Mouse (Mus musculus): Measurements from ENCODE around the gene Zfp202. TPM values are rescaled to one million over a fixed set of nuclear protein-coding genes. Genes with fewer than 3 reads are reported as not detected.

The Zfp202 gene
- polyA plus RNA-seq, 1 experiment = 0.35 TPM

GRCm38 (mm10) chr9:40252459-40252858 lies 60.3 kb downstream of the Zfp202 start:
- Histone ChIP-seq H3K4me3 (ENCODE audit: low read depth, low read length) (no peak overlapping the region), H3K27ac (ENCODE audit: insufficient read depth, low read depth, low read length) (no peak overlapping the region), H3K4me1 (ENCODE audit: control insufficient read depth, insufficient read depth, insufficient read length, low read length) (no peaks in the 10 kb centered on the region), H3K36me3 (ENCODE audit: control insufficient read depth, insufficient read depth, low read length) (no peaks in the 10 kb centered on the region), H3K27me3 (ENCODE audit: control insufficient read depth, insufficient read depth, low read length) (no peaks in the 10 kb centered on the region)
- 40% methylated on average over 3 of the region's 3 CpGs for WGBS
- TF ChIP-seq POLR2A (IDR thresholded peaks at IDR 0.05; ENCODE audit: low read depth, low read length) = no peak
- no peak for TF ChIP-seq CTCF (IDR thresholded peaks at IDR 0.05; ENCODE audit: extremely low read depth, insufficient read length, insufficient replicate concordance, low read depth, low read length)

Other genes starting within 250 kb of the Zfp202 start
- gene Olfr975, start 240.3 kb upstream of the Zfp202 start, polyA plus RNA-seq (2012; rRNA removed) = 0.03 TPM in 1 of 2 replicates, not detected in the other
- not detected in 2 replicates for gene Olfr976, start 231.2 kb upstream of the Zfp202 start, polyA plus RNA-seq (2012; rRNA removed)
- not detected in 2 replicates for gene Olfr978, start 200.2 kb upstream of the Zfp202 start, polyA plus RNA-seq (2012; rRNA removed)
- not detected in 2 replicates for gene Olfr979, start 188.9 kb upstream of the Zfp202 start, polyA plus RNA-seq (2012; rRNA removed)
- gene Olfr980, start 182.7 kb upstream of the Zfp202 start, polyA plus RNA-seq (2012; rRNA removed) = not detected in 2 replicates
- gene Olfr981, start 170.9 kb upstream of the Zfp202 start, polyA plus RNA-seq (2012; rRNA removed) = not detected in 2 replicates
- gene Olfr982, start 118.5 kb upstream of the Zfp202 start, polyA plus RNA-seq (2012; rRNA removed) = not detected in 2 replicates
- gene Olfr983, start 98.7 kb upstream of the Zfp202 start, polyA plus RNA-seq (2012; rRNA removed) = not detected in 2 replicates
- not detected in 2 replicates for gene Olfr984, start 78.1 kb upstream of the Zfp202 start, polyA plus RNA-seq (2012; rRNA removed)
- gene Olfr985, start 62.1 kb upstream of the Zfp202 start, polyA plus RNA-seq (2012; rRNA removed) = not detected in 2 replicates
- not detected in 2 replicates for gene Tmem225, start 44.2 kb upstream of the Zfp202 start, polyA plus RNA-seq (2012; rRNA removed)
- not detected in 2 replicates for gene Olfr986, start 11.4 kb upstream of the Zfp202 start, polyA plus RNA-seq (2012; rRNA removed)
- gene Scn3b, start 76.9 kb downstream of the Zfp202 start, polyA plus RNA-seq (2012; rRNA removed) = 0.13 and 0.43 TPM in 2 replicates